Mouse (Mus musculus): ENCODE results near the gene Txnip. TPM values are rescaled to one million over a fixed set of nuclear protein-coding genes. Genes with fewer than 3 reads are reported as not detected.

Gene Txnip
- polyA plus RNA-seq, 1 experiment from 2014 or later = 48.9 TPM

DNA sequence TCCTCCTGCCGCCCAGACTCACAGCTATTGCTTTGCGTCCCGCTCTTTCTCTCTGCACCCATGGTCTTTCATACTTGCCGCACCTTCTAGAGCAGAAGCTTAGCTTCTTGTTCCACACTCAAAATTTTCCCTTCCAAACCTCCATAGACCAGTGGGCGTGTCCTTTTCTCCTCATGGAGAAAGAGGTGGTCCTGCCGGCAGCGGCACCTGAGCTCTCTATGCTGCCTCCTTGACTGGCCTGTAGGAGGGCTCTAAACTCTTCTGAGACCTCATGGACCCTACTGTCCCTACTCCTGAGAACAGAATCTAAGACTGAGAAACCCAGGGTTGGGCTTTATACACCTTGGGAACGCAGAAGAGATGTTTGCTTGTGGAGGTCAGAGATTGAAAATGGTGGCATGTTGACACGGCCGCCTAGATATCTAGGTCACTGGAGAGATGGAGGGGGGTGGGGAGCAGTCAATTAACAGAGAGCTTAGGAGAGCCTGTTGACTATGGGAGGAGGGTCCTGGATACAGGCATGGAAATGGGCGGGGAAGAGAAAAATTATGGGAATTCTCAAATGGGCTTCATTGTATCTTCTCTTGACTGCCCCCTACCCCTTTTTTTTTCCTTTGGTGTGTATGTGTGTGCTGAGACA lies 12.3 kb downstream of the Txnip start:
- WGBS = 92% methylated on average over 11 of the region's 11 CpGs
- Histone ChIP-seq H3K9ac (replicated peaks; ENCODE audit: low read depth, low read length) (no peak overlapping the region), H3K9me3 (ENCODE audit: control insufficient read depth, low read length) (no peaks in the 10 kb centered on the region), H3K27ac (ENCODE audit: low read depth, low read length) (no peak overlapping the region), H3K27me3 (ENCODE audit: control insufficient read depth, insufficient read depth, low read length) (no peaks in the 10 kb centered on the region), H3K4me2 (ENCODE audit: low read depth, low read length) (no peak overlapping the region), H3K4me1 (ENCODE audit: control insufficient read depth, insufficient read depth, low read length) (no peaks in the 10 kb centered on the region), H3K36me3 (ENCODE audit: control insufficient read depth, insufficient read depth, low read length) (no peaks in the 10 kb centered on the region), H3K4me3 (ENCODE audit: low read depth, low read length) (no peak overlapping the region)
- ATAC-seq (ENCODE audit: low read depth) = no peak

DNA sequence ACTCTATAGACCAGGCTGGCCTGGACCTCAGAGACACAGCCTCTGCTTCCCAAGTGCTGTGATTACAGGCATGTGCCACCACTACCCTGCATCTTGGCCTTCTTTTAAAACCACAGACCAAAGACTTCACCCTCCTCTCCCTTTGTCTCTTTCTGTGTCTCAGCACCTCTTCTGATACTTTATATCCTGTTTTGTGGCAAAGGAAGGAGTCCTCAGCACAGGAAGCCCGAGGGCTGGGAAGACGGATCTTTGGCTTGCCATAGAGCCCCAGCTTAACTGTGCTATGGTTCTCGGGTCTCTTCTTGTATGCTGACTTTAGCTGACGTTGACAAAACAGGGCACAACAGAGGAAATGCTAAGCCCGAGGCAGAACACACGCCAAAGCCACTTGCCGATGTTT lies 12.9 kb downstream of the Txnip start:
- Histone ChIP-seq H3K4me1 (ENCODE audit: control insufficient read depth, insufficient read depth, low read length) (no peaks in the 10 kb centered on the region), H3K36me3 (ENCODE audit: control insufficient read depth, insufficient read depth, low read length) (no peaks in the 10 kb centered on the region), H3K27me3 (ENCODE audit: control insufficient read depth, insufficient read depth, low read length) (no peaks in the 10 kb centered on the region), H3K9me3 (ENCODE audit: control insufficient read depth, low read length) (no peaks in the 10 kb centered on the region), H3K9ac (replicated peaks; ENCODE audit: low read depth, low read length) (no peak overlapping the region), H3K4me3 (ENCODE audit: low read depth, low read length) (no peak overlapping the region), H3K4me2 (ENCODE audit: low read depth, low read length) (no peak overlapping the region), H3K27ac (ENCODE audit: low read depth, low read length) (no peak overlapping the region)
- 77% methylated on average over 7 of the region's 7 CpGs for WGBS
- no peak for ATAC-seq (ENCODE audit: low read depth)

DNA sequence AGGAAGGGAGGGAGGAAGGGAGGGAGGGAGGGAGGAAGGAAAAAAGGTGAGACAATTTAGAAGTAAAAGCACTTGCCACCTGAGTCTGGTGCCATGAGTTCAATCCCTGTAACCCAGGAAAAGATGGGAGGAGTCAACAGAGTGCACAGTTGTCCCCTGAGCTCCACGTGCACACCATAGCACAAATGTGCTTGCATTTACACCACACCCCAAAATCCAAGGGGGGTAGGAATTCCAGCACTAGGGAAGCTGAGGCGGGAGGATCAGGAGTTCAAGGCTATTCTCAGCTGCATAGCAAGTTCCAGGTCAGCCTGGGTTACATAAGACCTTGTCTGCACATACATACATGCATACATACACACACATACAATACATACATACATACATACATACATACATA lies 13.6 kb downstream of the Txnip start:
- H3K4me3 ChIP-seq (ENCODE audit: low read depth, low read length) = no peak overlapping the region

DNA sequence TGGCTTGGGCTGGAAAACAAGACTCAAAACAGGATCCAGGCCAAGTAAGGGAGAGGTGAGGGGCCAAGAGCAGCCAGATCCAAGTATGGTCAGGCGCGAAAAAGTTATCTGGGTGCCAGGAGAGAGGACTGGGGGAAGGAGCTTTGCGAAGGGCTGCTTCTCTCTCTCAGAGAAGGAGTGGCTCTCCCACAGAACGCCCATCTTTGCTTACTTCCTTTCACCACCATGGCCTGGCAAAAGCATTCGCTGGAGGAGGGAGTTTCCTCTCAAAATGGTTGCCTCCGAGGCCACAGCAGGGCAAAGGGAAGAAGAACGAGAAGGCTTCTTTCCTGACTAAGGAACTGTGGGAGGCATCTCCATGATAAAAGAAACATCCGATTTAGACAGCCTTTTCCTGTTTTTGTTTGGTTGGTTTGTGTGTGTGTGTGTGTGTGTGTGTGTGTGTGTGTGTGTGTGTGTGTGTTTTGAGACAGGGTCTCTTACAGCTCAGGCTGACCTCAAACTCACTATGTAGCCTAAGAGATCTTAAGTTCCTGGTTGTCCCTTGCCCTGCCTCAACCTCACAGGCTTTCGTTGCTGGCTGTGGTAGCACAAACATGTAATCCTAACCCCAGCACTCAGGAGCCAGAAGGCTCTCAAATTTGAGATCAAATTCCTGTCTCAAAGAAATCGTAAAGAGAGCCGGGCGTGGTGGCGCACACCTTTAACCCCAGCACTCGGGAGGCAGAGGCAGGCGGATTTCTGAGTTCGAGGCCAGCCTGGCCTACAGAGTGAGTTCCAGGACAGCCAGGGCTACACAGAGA lies 14.3 kb downstream of the Txnip start:
- 83% methylated on average over 16 of the region's 16 CpGs for WGBS
- Histone ChIP-seq H3K27me3 (ENCODE audit: control insufficient read depth, insufficient read depth, low read length) (no peaks in the 10 kb centered on the region), H3K9me3 (ENCODE audit: control insufficient read depth, low read length) (no peaks in the 10 kb centered on the region), H3K9ac (replicated peaks; ENCODE audit: low read depth, low read length) (no peak overlapping the region), H3K4me3 (ENCODE audit: low read depth, low read length) (no peak overlapping the region), H3K4me1 (ENCODE audit: control insufficient read depth, insufficient read depth, low read length) (peaks cover 7% of the 10 kb centered on the region; the same call in 1 of the 2 replicates), H3K27ac (ENCODE audit: low read depth, low read length) (no peak overlapping the region), H3K36me3 (ENCODE audit: control insufficient read depth, insufficient read depth, low read length) (no peaks in the 10 kb centered on the region), H3K4me2 (ENCODE audit: low read depth, low read length) (no peak overlapping the region)
- no peak for ATAC-seq (ENCODE audit: low read depth)

More for the DNA sequence above, 13.6 kb downstream of the Txnip start:
- Histone ChIP-seq H3K4me2 (ENCODE audit: low read depth, low read length) (no peak overlapping the region), H3K4me1 (ENCODE audit: control insufficient read depth, insufficient read depth, low read length) (peaks cover 3% of the 10 kb centered on the region; the same call in 1 of the 2 replicates), H3K36me3 (ENCODE audit: control insufficient read depth, insufficient read depth, low read length) (no peaks in the 10 kb centered on the region), H3K27me3 (ENCODE audit: control insufficient read depth, insufficient read depth, low read length) (no peaks in the 10 kb centered on the region), H3K27ac (ENCODE audit: low read depth, low read length) (no peak overlapping the region), H3K9ac (replicated peaks; ENCODE audit: low read depth, low read length) (no peak overlapping the region), H3K9me3 (ENCODE audit: control insufficient read depth, low read length) (no peaks in the 10 kb centered on the region)
- 72% methylated on average over 2 of the region's 2 CpGs for WGBS
- no peak for ATAC-seq (ENCODE audit: low read depth)

DNA sequence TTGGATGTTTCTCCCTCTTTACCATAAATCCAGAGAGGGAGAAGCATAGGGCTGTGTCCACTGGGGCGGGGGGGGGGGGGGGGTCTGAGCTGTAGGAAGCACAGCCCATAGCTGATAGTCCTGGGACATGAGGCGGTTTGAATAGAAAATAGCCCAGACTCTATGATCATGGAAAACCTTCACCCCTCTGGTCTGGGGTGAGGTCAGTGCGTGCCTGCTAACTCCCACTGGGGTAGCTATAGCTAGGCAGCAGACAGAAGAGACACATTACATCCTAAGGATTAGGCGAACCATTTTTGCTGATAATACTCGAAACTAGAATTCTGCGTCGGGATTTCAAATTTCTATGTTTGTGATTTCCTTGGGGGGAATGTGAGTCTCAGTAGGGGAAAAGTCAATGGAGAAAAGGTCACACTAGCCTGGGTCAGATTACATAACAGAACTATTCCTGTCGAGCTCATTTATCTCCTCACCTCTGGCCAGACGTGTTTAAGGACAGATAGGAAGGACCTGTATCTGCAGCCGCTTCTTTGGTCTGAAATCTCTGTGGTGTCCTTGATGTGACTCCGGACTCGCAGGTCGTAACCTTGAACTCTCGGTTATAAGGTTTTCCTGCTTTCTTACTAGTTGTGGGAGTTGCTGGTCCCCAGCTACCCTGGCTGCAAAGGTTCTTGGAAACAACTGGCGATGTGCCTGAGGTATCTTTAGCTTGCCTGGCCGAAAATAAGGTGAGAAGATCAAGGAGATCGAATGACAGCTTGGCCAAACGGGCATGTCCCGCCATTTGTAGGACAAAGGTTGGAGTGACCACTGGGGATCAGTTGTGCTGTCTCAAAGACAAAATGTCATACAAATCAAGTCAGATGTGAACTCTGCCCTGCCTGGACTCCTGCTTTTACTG lies 16.1 kb downstream of the Txnip start:
- WGBS = 85% methylated on average over 19 of the region's 19 CpGs
- H3K4me2 ChIP-seq (ENCODE audit: low read depth, low read length) = no peak overlapping the region
- no peak for ATAC-seq (ENCODE audit: low read depth)
- no peak overlapping the region for H3K9ac ChIP-seq (replicated peaks; ENCODE audit: low read depth, low read length)
- no peaks in the 10 kb centered on the region for H3K36me3 ChIP-seq (ENCODE audit: control insufficient read depth, insufficient read depth, low read length)
- H3K4me1 ChIP-seq (ENCODE audit: control insufficient read depth, insufficient read depth, low read length) = peaks cover 10% of the 10 kb centered on the region; the same call in 1 of the 2 replicates
- no peaks in the 10 kb centered on the region for H3K9me3 ChIP-seq (ENCODE audit: control insufficient read depth, low read length)
- no peak overlapping the region for H3K27ac ChIP-seq (ENCODE audit: low read depth, low read length)
- H3K27me3 ChIP-seq (ENCODE audit: control insufficient read depth, insufficient read depth, low read length) = no peaks in the 10 kb centered on the region
- H3K4me3 ChIP-seq (ENCODE audit: low read depth, low read length) = no peak overlapping the region

DNA sequence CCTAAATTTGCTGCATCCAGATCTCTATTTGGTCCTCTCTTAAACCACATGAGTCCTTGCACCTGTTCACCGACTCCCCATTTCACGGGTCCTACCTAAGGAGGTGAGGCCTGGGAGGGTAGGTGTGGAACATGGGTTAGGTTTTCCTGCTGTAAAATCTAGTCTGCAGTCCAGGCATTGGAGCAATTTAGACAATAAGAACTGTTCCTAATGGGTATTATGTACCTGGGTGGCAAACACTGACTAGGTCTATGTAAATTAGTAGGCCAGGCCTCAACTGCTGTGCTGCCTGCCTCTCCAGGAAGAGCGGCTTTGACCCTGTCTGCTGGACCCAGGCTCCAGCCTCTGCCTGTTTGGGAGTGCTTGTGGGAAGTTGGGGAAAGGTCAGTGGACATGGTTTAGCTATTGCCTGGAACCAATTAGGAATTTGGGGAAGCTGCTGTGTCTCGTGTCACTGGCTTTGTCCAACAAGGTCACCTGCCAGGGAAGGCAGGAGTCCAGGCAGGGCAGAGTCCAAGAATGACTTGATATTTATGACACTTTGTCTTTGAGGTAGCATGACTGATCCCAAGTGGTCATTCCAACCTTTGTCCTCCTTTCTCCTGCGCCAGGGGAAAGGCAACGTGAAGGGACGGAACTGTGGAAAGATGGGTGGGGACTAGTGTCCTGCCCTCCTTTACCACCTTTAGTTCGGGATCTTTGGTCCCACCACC lies 17.7 kb downstream of the Txnip start:
- Histone ChIP-seq H3K4me2 (ENCODE audit: low read depth, low read length) (no peak overlapping the region), H3K27ac (ENCODE audit: low read depth, low read length) (peak overlapping the region; percentile 74; the same call in 1 of the 2 replicates), H3K9me3 (ENCODE audit: control insufficient read depth, low read length) (no peaks in the 10 kb centered on the region), H3K4me3 (ENCODE audit: low read depth, low read length) (no peak overlapping the region), H3K27me3 (ENCODE audit: control insufficient read depth, insufficient read depth, low read length) (no peaks in the 10 kb centered on the region), H3K4me1 (ENCODE audit: control insufficient read depth, insufficient read depth, low read length) (peaks cover 13% of the 10 kb centered on the region), H3K9ac (replicated peaks; ENCODE audit: low read depth, low read length) (no peak overlapping the region), H3K36me3 (ENCODE audit: control insufficient read depth, insufficient read depth, low read length) (no peaks in the 10 kb centered on the region)
- 69% methylated on average over 8 of the region's 8 CpGs for WGBS
- no peak for ATAC-seq (ENCODE audit: low read depth)

DNA sequence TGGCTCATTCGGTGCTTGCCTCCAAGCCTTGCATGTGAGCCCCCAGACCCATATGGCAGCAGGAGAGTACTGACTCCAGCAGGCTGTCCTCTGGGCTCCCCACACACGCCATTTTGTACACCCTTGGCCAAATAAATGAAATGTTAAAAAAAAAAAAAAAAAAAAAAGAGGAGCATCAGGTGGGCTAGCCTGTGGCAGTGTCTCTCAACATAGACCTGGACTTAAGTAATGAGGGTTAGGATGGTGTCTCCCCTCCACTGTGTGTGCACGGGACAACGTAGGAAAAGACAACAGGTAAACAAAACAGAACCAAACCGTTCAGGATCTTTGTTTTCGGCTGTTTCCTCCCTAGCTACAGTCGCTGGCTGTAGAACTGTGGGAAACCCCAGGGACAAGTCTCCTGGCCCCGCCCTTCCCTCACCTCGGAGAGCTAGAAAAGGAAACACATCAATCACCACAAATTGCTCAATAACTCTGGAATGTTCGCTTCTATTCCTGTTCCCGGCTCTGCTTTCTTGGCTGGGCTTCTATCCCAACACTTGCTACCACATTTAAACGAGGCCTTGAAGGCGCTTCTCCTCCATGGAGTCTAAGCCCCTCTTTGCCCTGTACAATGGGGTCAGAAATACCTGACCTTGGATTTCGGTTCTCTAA lies 18.4 kb downstream of the Txnip start:
- peak overlapping the region; percentile 16 for H3K4me3 ChIP-seq (ENCODE audit: low read depth, low read length)
- peak overlapping the region; percentile 74 for H3K27ac ChIP-seq (ENCODE audit: low read depth, low read length)
- no peak overlapping the region for H3K9ac ChIP-seq (replicated peaks; ENCODE audit: low read depth, low read length)
- H3K4me1 ChIP-seq (ENCODE audit: control insufficient read depth, insufficient read depth, low read length) = peaks cover 13% of the 10 kb centered on the region
- no peaks in the 10 kb centered on the region for H3K9me3 ChIP-seq (ENCODE audit: control insufficient read depth, low read length)
- ATAC-seq (ENCODE audit: low read depth) = no peak; the same call in none of the 2 replicates
- H3K36me3 ChIP-seq (ENCODE audit: control insufficient read depth, insufficient read depth, low read length) = no peaks in the 10 kb centered on the region
- H3K27me3 ChIP-seq (ENCODE audit: control insufficient read depth, insufficient read depth, low read length) = no peaks in the 10 kb centered on the region
- H3K4me2 ChIP-seq (ENCODE audit: low read depth, low read length) = peak overlapping the region; percentile 51
- WGBS = 41% methylated on average over 14 of the region's 14 CpGs

All from neural tube, embryonic 14.5 days (tissue).